Mouse (Mus musculus): Measurements from ENCODE around the gene Ldhc. TPM values are rescaled to one million over a fixed set of nuclear protein-coding genes. Genes with fewer than 3 reads are reported as not detected.

Gene Ldhc
- polyA plus RNA-seq, 1 experiment from 2014 or later, result not detected

- H3K4me1 ChIP-seq (ENCODE audit: control insufficient read depth, insufficient read depth, low read length), result peaks cover 6% of the 10 kb centered on the region
- 97% methylated on average over 3 of the region's 3 CpGs for WGBS
- no peak overlapping the region for H3K9ac ChIP-seq (ENCODE audit: low read length)
- H3K9me3 ChIP-seq (ENCODE audit: control insufficient read depth, low read length), result no peaks in the 10 kb centered on the region
- H3K36me3 ChIP-seq (ENCODE audit: control insufficient read depth, insufficient read depth, low read length), result peaks cover 9% of the 10 kb centered on the region; the same call in 1 of the 2 replicates
- no peak for ATAC-seq (ENCODE audit: insufficient read depth, low FRiP score, low TSS enrichment)
- no peak overlapping the region for H3K4me3 ChIP-seq (ENCODE audit: low read depth, low read length)
- H3K4me2 ChIP-seq (ENCODE audit: low read depth), result no peak overlapping the region
- no peaks in the 10 kb centered on the region for H3K27me3 ChIP-seq (ENCODE audit: control insufficient read depth, insufficient read depth, low read length)
- DNase-seq (ENCODE audit: low spot score), result no peak
- H3K27ac ChIP-seq (ENCODE audit: low read depth, low read length), result no peak overlapping the region
Observed at GRCm38 (mm10) chr7:46916376-46916775, 55.4 kb downstream of the Ldhc start.

GRCm38 (mm10) chr7:46918678-46919371 is 57.8 kb downstream of the Ldhc start:
- Histone ChIP-seq H3K27me3 (ENCODE audit: control insufficient read depth, insufficient read depth, low read length) (no peaks in the 10 kb centered on the region), H3K4me2 (ENCODE audit: low read depth) (peak overlapping the region; percentile 80), H3K36me3 (ENCODE audit: control insufficient read depth, insufficient read depth, low read length) (no peaks in the 10 kb centered on the region), H3K4me1 (ENCODE audit: control insufficient read depth, insufficient read depth, low read length) (peaks cover 6% of the 10 kb centered on the region), H3K4me3 (ENCODE audit: low read depth, low read length) (peak overlapping the region; percentile 87), H3K27ac (ENCODE audit: low read depth, low read length) (peak overlapping the region; percentile 96; the same call in 1 of the 2 replicates), H3K9me3 (ENCODE audit: control insufficient read depth, low read length) (no peaks in the 10 kb centered on the region), H3K9ac (ENCODE audit: low read length) (peak overlapping the region; percentile 98)
- DNase-seq (ENCODE audit: low spot score) (no peak), ATAC-seq (ENCODE audit: insufficient read depth, low FRiP score, low TSS enrichment) (no peak)
- WGBS, result 21% methylated on average over 13 of the region's 13 CpGs

- under 1% methylated on average over 57 of the region's 75 CpGs for WGBS
Observed at GRCm38 (mm10) chr7:46919551-46920176, 58.7 kb downstream of the Ldhc start, which contains the start of gene Tsg101. Gene Tsg101 (minus strand): TSS chr7:46919969.

GRCm38 (mm10) chr7:46922075-46922474 is 61.1 kb downstream of the Ldhc start:
- Histone ChIP-seq H3K4me1 (ENCODE audit: control insufficient read depth, insufficient read depth, low read length) (peaks cover 6% of the 10 kb centered on the region), H3K9ac (ENCODE audit: low read length) (no peak overlapping the region), H3K4me2 (ENCODE audit: low read depth) (no peak overlapping the region), H3K27me3 (ENCODE audit: control insufficient read depth, insufficient read depth, low read length) (no peaks in the 10 kb centered on the region), H3K27ac (ENCODE audit: low read depth, low read length) (no peak overlapping the region), H3K9me3 (ENCODE audit: control insufficient read depth, low read length) (no peaks in the 10 kb centered on the region), H3K36me3 (ENCODE audit: control insufficient read depth, insufficient read depth, low read length) (no peaks in the 10 kb centered on the region), H3K4me3 (ENCODE audit: low read depth, low read length) (no peak overlapping the region)
- WGBS, result 74% methylated on average over 4 of the region's 4 CpGs
- ATAC-seq (ENCODE audit: insufficient read depth, low FRiP score, low TSS enrichment) (no peak), DNase-seq (ENCODE audit: low spot score) (no peak)

More at GRCm38 (mm10) chr7:46919551-46920176, 58.7 kb downstream of the Ldhc start, which contains the start of gene Tsg101:
- Histone ChIP-seq H3K27ac (ENCODE audit: low read depth, low read length) (peak within 1 kb of the TSS; percentile 96), H3K9me3 (ENCODE audit: control insufficient read depth, low read length) (no peaks in the 10 kb centered on the region), H3K4me2 (ENCODE audit: low read depth) (peak within 1 kb of the TSS; percentile 80), H3K4me1 (ENCODE audit: control insufficient read depth, insufficient read depth, low read length) (peaks cover 6% of the 10 kb centered on the region), H3K4me3 (ENCODE audit: low read depth, low read length) (peak within 1 kb of the TSS; percentile 87), H3K36me3 (ENCODE audit: control insufficient read depth, insufficient read depth, low read length) (no peaks in the 10 kb centered on the region), H3K27me3 (ENCODE audit: control insufficient read depth, insufficient read depth, low read length) (no peaks in the 10 kb centered on the region), H3K9ac (ENCODE audit: low read length) (peak within 1 kb of the TSS; percentile 98)
- ATAC-seq (ENCODE audit: insufficient read depth, low FRiP score, low TSS enrichment) (peak; percentile 93), DNase-seq (ENCODE audit: low spot score) (peak; percentile 93)

Other genes starting within 250 kb of the Ldhc start
- gene Sergef, start 221.4 kb upstream of the Ldhc start, polyA plus RNA-seq (2014; fragmentation: Nextera tagmentation; extraction: Ambion mirVana), result 13.5 and 16.8 TPM in 2 replicates
- 0.76 and 1.0 TPM in 2 replicates for gene Tph1, start 188.7 kb upstream of the Ldhc start, polyA plus RNA-seq (2014; fragmentation: Nextera tagmentation; extraction: Ambion mirVana)
- gene Saal1, start 150.5 kb upstream of the Ldhc start, polyA plus RNA-seq (2014; fragmentation: Nextera tagmentation; extraction: Ambion mirVana), result 39.1 and 40.3 TPM in 2 replicates
- 0.41 TPM in 1 of 2 replicates, not detected in the other for gene Saa3, start 145.5 kb upstream of the Ldhc start, polyA plus RNA-seq (2014; fragmentation: Nextera tagmentation; extraction: Ambion mirVana)
- gene Saa4, start 128.6 kb upstream of the Ldhc start, polyA plus RNA-seq (2014; fragmentation: Nextera tagmentation; extraction: Ambion mirVana), result not detected in 2 replicates
- 0.77 and 2.1 TPM in 2 replicates for gene Saa1, start 118.2 kb upstream of the Ldhc start, polyA plus RNA-seq (2014; fragmentation: Nextera tagmentation; extraction: Ambion mirVana)
- 0.88 TPM in 1 of 2 replicates, not detected in the other for gene Saa2, start 109.4 kb upstream of the Ldhc start, polyA plus RNA-seq (2014; fragmentation: Nextera tagmentation; extraction: Ambion mirVana)
- gene Hps5, start 65.1 kb upstream of the Ldhc start, polyA plus RNA-seq (2014; fragmentation: Nextera tagmentation; extraction: Ambion mirVana), result 18.0 and 21.7 TPM in 2 replicates
- 55.0 and 55.9 TPM in 2 replicates for gene Gtf2h1, start 65.1 kb upstream of the Ldhc start, polyA plus RNA-seq (2014; fragmentation: Nextera tagmentation; extraction: Ambion mirVana)
- gene Ldha, start 19.7 kb upstream of the Ldhc start, polyA plus RNA-seq (2014; fragmentation: Nextera tagmentation; extraction: Ambion mirVana), result 1,604 and 1,620 TPM in 2 replicates
- 338 and 352 TPM in 2 replicates for gene Tsg101, start 58.8 kb downstream of the Ldhc start, polyA plus RNA-seq (2014; fragmentation: Nextera tagmentation; extraction: Ambion mirVana)
- gene Uevld, start 97.3 kb downstream of the Ldhc start, polyA plus RNA-seq (2014; fragmentation: Nextera tagmentation; extraction: Ambion mirVana), result 10.4 and 11.4 TPM in 2 replicates
- gene Gm9999, start 122.4 kb downstream of the Ldhc start, polyA plus RNA-seq (2014; fragmentation: Nextera tagmentation; extraction: Ambion mirVana), result not detected in 2 replicates
- 14.1 and 14.3 TPM in 2 replicates for gene Spty2d1, start 147.2 kb downstream of the Ldhc start, polyA plus RNA-seq (2014; fragmentation: Nextera tagmentation; extraction: Ambion mirVana)
- 8.2 and 9.7 TPM in 2 replicates for gene Tmem86a, start 189.4 kb downstream of the Ldhc start, polyA plus RNA-seq (2014; fragmentation: Nextera tagmentation; extraction: Ambion mirVana)

Data from neural tube, embryonic 11.5 days (tissue).